Mouse (Mus musculus) brown adipose tissue, adult 24 weeks (tissue): ENCODE results near the gene Chchd6. TPM values are rescaled to one million over a fixed set of nuclear protein-coding genes. Genes with fewer than 3 reads are reported as not detected.

ENCODE experiments used
- H3K27ac ChIP-seq: fragments of 200-500 bp; replicated peaks from 2 replicates; pipeline ENCODE4 v1.5.1; 2012; ENCODE audit warnings: low read depth, mild to moderate bottlenecking, low read length
- H3K4me1 ChIP-seq: fragments of 200-500 bp; 2 replicates; pipeline ENCODE4 v1.6.1; 2012; ENCODE audit warnings: low read length, mixed read lengths; ENCODE audit not compliant: control insufficient read depth, insufficient read depth, insufficient read length
- H3K4me3 ChIP-seq: fragments of 200-500 bp; 2 replicates; pipeline ENCODE4 v1.5.1; 2012; ENCODE audit warnings: low read depth, mild to moderate bottlenecking, low read length, moderate library complexity; ENCODE audit not compliant: insufficient read depth
- polyA plus RNA-seq: library from polyadenylated mRNA; stranded (reverse); fragments of >200 nt; gene quantifications from 2 replicates; pipeline ENCODE4 v1.2.4, GENCODE M21; 2012; ENCODE audit not compliant: missing spikeins, insufficient read depth, insufficient read length

The Chchd6 gene
- polyA plus RNA-seq, 1 experiment, result 79.4 TPM

DNA sequence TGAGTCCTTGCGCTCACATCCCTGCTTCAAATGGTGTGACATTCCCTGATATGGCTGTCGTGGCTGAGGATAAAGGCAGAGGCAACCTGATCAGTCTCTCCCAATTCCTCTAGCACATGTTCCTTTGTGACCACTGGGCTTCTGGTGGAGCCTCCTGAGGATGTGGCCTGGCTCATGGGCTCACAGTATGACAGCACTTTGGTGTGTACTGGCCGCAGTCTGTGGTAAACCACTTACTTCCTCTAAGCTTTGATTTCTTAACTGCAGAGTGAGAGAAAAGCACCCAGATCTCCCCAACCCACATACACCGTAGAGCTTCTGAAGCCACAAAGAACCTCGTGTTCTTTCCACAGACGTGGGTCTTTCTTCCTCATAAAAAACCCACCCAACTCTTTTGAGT lies 173.9 kb downstream of the Chchd6 start:
- Histone ChIP-seq H3K4me1 (peaks cover 14% of the 10 kb centered on the region), H3K4me3 (no peak overlapping the region), H3K27ac (peak overlapping the region; percentile 52)

DNA sequence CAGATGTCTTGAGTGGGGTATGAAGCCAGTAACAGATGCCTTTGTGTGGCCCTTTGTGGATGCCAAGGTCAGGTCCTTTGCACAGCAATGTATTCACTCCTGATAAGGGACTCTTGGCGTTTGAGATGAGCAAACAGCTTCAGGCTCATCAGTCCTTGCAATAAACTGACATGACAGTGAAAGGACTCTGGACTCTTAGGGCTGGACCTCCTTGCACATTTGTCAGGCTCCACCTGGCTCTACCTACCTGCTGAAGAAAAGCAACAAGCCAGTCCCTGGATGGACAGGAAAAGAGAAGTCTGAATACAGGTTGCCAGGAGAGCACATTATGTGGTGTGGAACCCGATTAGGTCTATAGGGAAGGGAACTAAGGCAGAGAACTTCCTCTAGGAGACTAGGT lies 174.7 kb downstream of the Chchd6 start:
- no peak overlapping the region for H3K27ac ChIP-seq
- peaks cover 16% of the 10 kb centered on the region for H3K4me1 ChIP-seq
- H3K4me3 ChIP-seq, result no peak overlapping the region

DNA sequence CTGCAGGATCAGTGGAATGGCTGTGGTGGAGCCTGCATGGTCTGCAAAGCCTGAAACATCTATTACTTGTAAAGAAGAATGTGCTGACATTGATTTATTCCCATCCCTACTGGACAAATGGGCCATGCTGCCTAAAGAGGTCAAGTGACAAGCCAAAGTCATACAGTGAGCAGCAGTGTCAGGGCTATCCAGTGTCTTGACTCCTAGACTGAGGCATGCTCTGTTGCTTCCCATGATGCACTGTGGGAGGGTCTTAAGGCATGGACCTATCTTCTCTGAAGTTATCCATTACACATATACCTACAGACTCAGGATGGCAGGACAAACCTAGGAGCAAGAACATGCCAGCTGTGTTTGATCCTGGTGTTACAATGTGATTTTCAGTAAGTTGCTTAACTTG lies 175.3 kb downstream of the Chchd6 start:
- Histone ChIP-seq H3K4me1 (peaks cover 19% of the 10 kb centered on the region), H3K27ac (no peak overlapping the region), H3K4me3 (no peak overlapping the region)

DNA sequence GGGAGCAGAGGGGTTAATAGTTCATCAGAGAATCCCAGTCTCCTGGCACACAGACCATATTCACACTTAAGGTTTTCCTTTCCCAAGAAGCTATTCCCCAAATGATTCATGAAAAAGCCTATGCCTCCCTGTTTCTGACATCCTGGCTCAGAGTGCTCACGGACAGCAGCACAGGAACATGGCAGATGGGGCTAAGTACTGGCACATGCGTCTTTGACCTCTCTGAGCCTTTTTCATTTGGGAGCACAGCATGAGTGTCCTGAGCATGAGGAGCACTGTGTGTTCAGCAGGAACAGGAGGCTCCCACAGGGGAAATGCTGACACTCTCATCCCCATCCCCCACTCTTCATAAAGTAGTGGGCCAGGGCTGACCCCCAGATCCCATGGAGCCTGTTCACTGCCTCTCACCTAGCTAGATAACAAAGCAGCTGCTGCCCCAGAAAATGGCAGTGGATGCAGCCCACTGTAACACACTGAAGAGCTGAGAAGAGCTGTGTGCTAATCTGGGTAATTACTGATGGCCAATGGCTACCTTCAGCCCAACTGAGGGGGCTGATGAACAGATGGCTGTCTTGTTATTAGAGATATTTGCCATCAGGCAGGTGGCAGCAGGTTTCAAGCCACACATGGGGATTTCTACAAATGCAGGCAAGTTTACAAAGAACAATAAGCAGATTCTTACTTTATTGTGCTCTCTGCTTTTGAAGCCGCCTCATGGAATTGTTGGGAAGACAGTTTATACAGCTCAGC lies 176.2 kb downstream of the Chchd6 start:
- Histone ChIP-seq H3K27ac (no peak overlapping the region), H3K4me1 (peaks cover 23% of the 10 kb centered on the region), H3K4me3 (no peak overlapping the region)

DNA sequence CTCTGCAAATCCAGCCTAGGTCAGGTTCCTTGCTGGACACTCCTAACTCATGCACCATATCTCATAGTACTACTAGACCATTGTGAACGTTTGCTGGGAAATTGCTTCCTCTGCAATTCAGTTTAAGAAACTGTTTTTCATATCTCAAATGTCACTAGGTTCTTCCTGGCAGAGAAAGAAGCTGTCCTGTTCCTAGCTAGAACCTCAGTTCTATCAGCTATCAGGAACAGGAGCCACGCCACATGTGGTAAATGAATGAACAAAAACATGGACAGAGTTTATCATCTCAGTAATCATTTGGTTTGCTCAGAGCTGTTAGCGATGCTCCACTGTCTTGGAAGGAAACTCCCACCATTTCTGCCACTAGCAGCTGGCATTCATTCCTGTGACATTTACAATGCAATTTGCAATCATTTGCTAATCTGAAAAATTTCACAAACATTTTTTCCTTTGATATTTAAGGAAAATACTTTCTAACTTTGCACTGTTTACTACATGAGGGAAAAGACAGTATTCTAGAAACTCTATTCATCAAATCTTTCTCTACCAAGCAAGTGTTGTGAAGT lies 179.3 kb downstream of the Chchd6 start:
- peaks cover 22% of the 10 kb centered on the region for H3K4me1 ChIP-seq
- no peak overlapping the region for H3K4me3 ChIP-seq
- no peak overlapping the region for H3K27ac ChIP-seq

DNA sequence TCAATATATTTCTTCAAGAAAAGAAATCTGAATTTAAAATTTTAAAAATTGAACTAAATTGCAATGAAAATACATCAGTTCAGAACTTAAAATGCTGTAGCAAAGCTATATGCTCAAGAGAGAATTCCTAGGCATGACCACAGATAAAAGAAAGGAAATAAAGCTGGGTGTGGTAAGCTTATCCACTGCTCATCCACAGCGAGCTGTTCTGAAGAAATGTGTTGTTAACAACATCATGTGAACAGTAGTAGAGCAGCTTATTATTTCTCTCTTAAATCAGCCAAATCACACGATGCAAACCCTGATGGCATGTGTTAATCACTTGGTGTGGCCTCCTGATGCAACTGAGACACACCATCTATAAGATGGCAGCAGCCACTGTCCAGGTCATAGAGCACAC lies 180.4 kb downstream of the Chchd6 start:
- H3K4me3 ChIP-seq, result no peak overlapping the region
- H3K27ac ChIP-seq, result no peak overlapping the region
- peaks cover 22% of the 10 kb centered on the region for H3K4me1 ChIP-seq

DNA sequence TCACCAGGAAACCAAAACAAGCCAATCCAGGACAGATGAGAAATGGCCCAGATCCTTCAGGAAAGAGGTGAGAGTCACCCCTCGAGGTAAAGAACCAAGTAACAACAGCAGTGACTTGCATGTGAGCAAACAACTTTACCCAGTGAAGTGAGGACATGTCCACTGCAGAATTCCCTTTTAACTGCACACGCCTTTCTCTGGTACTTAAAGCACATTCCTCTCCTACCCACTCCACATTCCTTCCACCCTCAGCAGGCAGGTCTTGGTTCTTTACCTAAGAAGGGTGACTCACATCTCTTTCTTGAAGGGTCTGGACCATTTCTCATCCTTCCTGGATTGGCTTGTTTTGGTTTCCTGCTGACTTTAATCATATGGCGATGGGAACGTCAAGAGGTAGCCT lies 181.3 kb downstream of the Chchd6 start:
- Histone ChIP-seq H3K4me1 (peaks cover 22% of the 10 kb centered on the region), H3K27ac (peak overlapping the region; percentile 85), H3K4me3 (no peak overlapping the region)

DNA sequence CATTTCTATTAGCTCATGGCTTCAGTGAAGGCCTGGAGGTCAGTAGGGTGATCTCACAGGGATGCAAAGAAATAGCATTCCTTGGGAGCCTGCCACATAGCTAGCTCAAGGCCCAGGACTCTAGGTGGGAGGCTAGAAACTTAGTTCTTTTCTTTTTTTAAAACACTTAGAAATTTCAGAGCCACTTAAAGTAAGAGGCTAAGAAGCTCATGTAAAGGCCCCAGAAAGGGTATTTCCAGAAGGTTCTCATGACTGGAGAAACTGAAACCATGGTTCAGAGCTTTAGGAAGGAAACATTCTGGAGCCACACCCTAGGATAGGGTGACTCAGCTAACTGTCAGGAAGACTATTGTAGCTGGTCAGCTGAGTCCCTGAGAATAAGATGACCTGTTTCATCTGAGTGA lies 182.0 kb downstream of the Chchd6 start:
- no peak overlapping the region for H3K4me3 ChIP-seq
- peak overlapping the region; percentile 85 for H3K27ac ChIP-seq
- H3K4me1 ChIP-seq, result peaks cover 22% of the 10 kb centered on the region

DNA sequence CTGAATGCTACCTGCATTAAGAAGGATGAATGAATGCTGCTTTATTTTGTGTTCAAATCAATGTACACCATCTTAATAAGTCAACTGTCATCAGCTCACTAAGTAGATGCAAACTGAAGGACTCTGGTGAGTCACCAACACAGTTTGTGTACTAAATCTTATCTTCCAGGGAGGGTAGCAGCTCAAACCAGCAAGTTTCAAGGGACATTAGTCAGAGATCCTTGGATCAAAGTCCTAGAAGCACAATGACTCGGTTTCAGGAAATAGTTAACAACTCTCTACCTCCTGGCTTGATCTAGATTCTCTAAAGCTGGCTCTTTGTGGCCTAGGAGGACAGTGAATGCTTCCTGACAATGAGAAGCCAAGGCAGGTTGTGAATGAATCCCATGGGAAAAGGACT lies 182.9 kb downstream of the Chchd6 start:
- Histone ChIP-seq H3K4me1 (peaks cover 22% of the 10 kb centered on the region), H3K27ac (0 out of 2 replicates have a peak overlapping the region, but pooled peaks have one; percentile 82), H3K4me3 (no peak overlapping the region)

DNA sequence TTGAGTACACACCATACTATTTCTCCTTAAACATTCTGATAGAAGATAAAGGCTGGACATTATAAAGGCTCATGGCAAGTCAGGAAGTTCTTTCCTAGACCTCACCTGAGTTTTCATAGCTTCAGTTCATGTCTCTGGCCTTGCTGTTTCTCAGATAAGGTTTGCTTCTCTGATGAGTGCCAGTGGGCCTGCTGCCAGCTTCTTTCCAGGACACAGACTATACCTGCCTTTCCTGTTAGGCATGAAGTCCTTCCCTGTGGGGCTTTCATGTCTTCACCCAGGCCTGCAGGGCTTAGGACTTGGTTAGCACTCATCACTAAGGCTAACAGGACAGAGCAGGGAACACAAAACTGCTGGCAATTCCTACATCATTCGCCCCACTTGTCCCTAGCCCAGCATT lies 186.4 kb downstream of the Chchd6 start:
- peaks cover 16% of the 10 kb centered on the region for H3K4me1 ChIP-seq
- H3K4me3 ChIP-seq, result no peak overlapping the region
- H3K27ac ChIP-seq, result no peak overlapping the region

DNA sequence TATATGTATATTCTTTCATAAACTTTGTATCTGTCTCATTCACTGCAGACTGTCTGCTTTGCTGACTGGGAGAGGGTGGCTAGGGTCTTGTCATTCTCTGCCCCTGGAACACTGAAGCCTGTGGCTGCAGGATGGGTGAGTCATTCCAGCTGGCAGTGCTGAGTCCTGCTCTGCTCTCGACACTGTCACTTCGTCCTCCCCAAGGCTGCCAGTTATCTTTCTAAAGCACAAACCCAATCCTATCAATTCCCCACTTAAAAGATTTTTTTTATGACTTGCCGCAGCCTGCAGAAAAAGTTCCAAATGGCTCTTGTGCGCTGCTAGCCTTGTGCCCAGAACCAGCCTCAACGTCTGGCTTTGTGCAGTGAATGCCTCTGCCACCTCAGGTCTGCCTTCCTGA lies 187.2 kb downstream of the Chchd6 start:
- H3K4me1 ChIP-seq, result peaks cover 14% of the 10 kb centered on the region
- H3K4me3 ChIP-seq, result no peak overlapping the region
- no peak overlapping the region for H3K27ac ChIP-seq

DNA sequence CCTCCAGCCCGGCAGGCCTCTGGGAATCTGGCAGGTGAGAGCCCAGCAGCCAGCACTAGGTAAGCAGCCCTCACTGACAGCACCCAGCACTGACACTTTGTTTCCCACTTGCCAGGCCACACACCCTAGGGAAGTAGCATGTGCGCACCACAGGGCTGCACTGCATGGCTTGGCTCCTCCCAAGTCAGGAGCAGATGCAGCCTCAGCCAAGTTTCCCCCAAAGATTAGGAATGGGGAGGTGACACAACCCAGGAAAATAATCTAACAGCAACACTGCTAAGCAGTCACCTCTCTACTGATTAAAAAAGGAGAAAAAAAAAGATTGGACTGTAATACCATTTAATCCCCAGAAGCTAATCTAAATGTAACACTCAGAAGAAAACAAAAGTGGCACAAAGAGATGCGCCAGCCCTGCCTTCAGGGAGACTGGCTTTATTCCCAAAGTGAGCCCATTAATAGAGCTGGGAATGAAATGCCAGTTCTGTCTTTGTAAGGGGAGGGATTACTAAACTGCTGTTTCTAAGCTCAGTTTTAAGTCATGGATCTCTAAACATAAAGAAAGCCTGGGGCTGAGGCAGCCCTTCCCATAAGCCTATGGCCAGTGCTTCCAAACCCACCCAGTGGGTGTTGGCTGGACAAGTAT lies 188.1 kb downstream of the Chchd6 start:
- Histone ChIP-seq H3K4me3 (no peak overlapping the region), H3K27ac (no peak overlapping the region), H3K4me1 (peaks cover 10% of the 10 kb centered on the region)

DNA sequence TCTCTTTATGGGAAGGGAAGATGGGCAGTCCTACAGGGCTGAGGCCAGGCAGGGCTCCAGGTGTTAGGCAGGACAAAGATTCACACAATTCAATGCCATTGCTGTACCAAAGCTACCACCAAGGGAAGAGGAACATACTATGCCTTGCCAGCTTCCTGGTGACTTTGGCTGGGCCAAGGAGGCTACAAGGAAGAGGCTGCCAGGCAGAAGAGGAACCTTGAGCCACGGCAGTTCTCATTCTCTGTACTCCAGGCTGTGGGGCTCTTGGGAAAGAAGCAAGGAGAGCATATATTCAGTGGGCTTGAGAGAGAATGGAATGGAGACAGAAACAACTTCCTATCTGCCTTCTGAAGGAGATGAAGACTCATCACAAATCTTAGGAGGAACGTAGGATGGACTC lies 190.5 kb downstream of the Chchd6 start:
- Histone ChIP-seq H3K4me1 (peaks cover 10% of the 10 kb centered on the region), H3K27ac (no peak overlapping the region), H3K4me3 (no peak overlapping the region)

DNA sequence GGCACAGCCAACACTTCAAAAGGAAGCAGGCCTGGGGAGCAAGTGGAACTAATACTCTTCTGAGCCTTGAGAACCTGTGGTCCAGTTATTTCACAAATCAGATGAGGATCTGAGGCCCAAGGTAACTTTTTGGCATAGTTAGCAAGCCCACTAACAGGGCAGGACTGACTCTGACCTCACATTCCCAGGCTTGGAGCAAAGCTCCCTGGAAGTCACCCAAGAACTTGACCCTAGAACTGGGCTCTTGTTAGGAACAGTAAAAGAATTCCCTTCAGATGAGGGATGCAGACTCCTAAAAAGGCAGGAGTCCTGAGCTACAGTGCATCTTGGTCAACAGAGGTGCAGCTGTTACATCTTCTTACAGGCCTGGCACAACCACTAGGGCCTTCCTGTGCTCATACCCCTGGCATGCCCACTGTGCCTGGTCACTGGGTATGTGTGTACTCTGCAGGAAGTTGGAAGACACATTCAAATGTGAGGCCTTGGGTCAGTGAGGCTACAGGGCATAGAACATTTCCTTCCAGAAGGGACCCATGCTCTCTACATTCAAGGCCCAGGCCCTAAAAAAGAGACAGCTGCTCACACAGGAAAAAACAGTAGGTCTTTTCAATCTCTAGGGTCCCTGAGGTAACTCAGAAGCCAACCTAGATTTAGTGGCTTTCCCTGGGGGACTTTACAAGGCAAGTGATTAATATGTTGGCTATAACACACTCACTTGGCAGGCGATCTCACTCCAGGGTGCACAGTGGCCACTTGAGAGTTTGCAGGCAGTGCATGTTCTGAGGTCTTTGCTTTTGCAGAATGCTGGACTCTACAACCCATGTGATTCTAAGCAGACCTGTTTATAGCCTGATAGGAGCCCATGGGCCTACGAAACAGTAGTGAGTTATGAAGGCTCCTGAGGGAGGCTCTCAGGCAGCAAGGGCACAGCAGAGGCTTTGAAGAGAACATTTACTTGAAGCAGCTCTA lies 191.9 kb downstream of the Chchd6 start:
- no peak overlapping the region for H3K27ac ChIP-seq
- H3K4me3 ChIP-seq, result no peak overlapping the region
- H3K4me1 ChIP-seq, result peaks cover 10% of the 10 kb centered on the region

DNA sequence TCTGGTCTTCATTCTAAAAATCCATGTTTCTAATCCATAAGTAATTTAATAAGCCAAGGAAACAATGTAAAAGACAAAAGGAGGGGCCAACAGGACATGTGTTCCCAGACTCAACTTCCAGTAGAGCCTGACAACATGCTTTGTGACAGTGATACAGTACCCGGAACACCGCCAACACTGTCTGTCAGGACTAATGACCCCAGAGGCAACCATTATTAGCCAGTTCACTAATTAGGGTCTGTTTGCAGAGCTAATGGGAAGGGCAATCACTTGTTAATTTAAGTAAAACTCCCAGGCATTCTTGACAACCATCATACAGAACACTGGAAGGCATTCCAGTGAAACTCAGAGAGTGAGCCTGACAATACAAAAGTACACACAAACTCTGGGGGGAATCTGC lies 193.0 kb downstream of the Chchd6 start:
- no peak overlapping the region for H3K4me3 ChIP-seq
- H3K27ac ChIP-seq, result no peak overlapping the region

More for the DNA sequence above, 193.0 kb downstream of the Chchd6 start:
- H3K4me1 ChIP-seq, result peaks cover 10% of the 10 kb centered on the region
